Mouse (Mus musculus) layer of hippocampus, adult 9-10 months (tissue): ENCODE measurements around the gene Vmn2r84.
"Not testable (repeated sequence)": the region's sequence is repeated elsewhere in the genome, so short reads cannot be mapped to it uniquely, and the experiment has no call there.

Experiments used
- DNase-seq: peaks from one replicate; pipeline ENCODE4 v3.0.0; 2022; ENCODE audit warnings: low spot score

The Vmn2r84 gene

GRCm38 (mm10) chr10:130394232-130394631 is at the start of gene Vmn2r84:
TSS of gene Vmn2r84 (minus strand) at chr10:130394332.
- no peak for DNase-seq

GRCm38 (mm10) chr10:130434185-130434898 is 40.2 kb upstream of the Vmn2r84 start:
- DNase-seq: not testable (repeated sequence)

- not testable (repeated sequence) for DNase-seq
These were observed 35.5 kb upstream of the Vmn2r84 start, which contains the start of gene Vmn2r85 for GRCm38 (mm10) chr10:130429603-130430002. TSS of gene Vmn2r85 (minus strand) at chr10:130429703.

GRCm38 (mm10) chr10:130422368-130422767 is 28.2 kb upstream of the Vmn2r84 start:
- not testable (repeated sequence) for DNase-seq

- no peak for DNase-seq
These were observed 26.3 kb upstream of the Vmn2r84 start for GRCm38 (mm10) chr10:130420401-130420800.

GRCm38 (mm10) chr10:130419954-130420353 is 25.8 kb upstream of the Vmn2r84 start:
- not testable (repeated sequence) for DNase-seq

GRCm38 (mm10) chr10:130416352-130416751 is 22.2 kb upstream of the Vmn2r84 start:
- DNase-seq: not testable (repeated sequence)

- not testable (repeated sequence) for DNase-seq
These were observed 18.1 kb upstream of the Vmn2r84 start for GRCm38 (mm10) chr10:130412167-130412698.

GRCm38 (mm10) chr10:130375145-130375544 is 19.0 kb downstream of the Vmn2r84 start:
- no peak for DNase-seq

- no peak for DNase-seq
These were observed 21.5 kb downstream of the Vmn2r84 start for GRCm38 (mm10) chr10:130372491-130373173.

GRCm38 (mm10) chr10:130371644-130372043 is 22.5 kb downstream of the Vmn2r84 start:
- no peak for DNase-seq

- no peak for DNase-seq
These were observed 24.0 kb downstream of the Vmn2r84 start for GRCm38 (mm10) chr10:130370005-130370682.

- no peak for DNase-seq
These were observed 25.7 kb downstream of the Vmn2r84 start for GRCm38 (mm10) chr10:130368384-130368783.

- DNase-seq: no peak
These were observed 29.4 kb downstream of the Vmn2r84 start for GRCm38 (mm10) chr10:130364766-130365165.

GRCm38 (mm10) chr10:130363438-130364164 is 30.5 kb downstream of the Vmn2r84 start:
- peak; percentile 8 for DNase-seq

GRCm38 (mm10) chr10:130344056-130344455 is 50.1 kb downstream of the Vmn2r84 start:
- no peak for DNase-seq

GRCm38 (mm10) chr10:130340050-130340449 is 54.1 kb downstream of the Vmn2r84 start:
- not testable (repeated sequence) for DNase-seq

- no peak for DNase-seq
These were observed 56.6 kb downstream of the Vmn2r84 start for GRCm38 (mm10) chr10:130337581-130337980.

- no peak for DNase-seq
These were observed 57.7 kb downstream of the Vmn2r84 start for GRCm38 (mm10) chr10:130336385-130336784.

GRCm38 (mm10) chr10:130330711-130331110 is 63.4 kb downstream of the Vmn2r84 start:
- no peak for DNase-seq
